Mouse (Mus musculus): ENCODE measurements around the gene Prep.

Prep gene

DNA sequence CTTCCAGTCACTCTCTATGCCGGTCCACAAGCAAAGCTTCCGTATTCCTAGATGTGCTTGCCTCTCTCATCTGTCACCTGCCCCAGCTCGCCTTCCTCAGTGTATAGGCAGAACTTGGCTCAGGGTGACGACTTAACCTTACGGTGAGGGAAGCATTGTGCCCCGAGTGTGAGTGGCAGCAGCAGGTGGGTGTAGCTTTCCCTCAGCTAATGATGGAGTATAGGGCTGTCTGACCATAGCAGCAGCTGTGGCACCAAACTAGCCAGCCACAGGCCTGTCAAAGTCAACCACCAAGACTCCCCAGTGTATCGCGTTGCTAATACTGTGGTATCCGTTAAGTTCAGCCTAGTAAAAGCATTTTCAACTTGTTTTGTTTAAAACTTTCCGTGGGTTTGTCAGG, 9.6 kb downstream of the Prep start:
- no peak for DNase-seq

DNA sequence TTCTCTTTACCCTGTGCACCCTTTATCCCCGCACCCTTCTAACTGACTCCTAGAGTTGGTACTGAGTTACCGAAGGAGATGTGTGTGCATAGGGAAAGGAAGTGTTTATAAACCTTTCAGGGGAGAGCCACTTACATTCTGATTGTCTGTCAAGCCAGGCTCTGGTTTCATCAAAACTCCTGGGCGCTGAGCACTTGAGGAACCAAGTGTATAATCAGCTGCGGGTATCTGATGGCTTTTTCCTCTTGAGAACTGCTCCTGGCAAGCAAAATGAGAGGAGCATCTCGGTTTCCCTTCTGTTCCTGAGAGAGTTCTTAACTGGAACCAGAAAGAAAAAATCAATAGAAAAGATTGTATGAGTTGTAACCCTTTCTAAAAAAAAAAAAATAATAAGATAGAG, 10.3 kb downstream of the Prep start:
- DNase-seq, result no peak

DNA sequence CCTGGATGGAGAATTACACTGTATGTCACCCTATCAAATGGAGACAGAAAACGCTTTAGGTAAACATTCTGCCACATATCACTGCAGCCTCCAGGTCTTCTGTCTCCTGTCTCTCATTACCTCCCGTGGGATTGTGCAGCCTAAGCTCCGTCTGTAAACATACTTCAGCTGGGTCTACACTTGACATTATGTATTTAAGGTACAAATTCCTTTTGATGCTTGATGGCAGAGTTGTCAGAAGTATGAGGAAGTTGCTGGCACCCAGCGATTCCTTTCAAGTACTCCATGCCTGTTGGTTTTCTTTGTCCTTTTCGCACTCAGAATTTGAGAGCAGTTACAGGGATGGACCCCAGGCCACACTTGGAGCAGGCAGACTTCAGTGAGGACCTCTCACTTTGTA, 12.8 kb downstream of the Prep start:
- peak in 1 of 2 experiments; percentile 1 for DNase-seq

DNA sequence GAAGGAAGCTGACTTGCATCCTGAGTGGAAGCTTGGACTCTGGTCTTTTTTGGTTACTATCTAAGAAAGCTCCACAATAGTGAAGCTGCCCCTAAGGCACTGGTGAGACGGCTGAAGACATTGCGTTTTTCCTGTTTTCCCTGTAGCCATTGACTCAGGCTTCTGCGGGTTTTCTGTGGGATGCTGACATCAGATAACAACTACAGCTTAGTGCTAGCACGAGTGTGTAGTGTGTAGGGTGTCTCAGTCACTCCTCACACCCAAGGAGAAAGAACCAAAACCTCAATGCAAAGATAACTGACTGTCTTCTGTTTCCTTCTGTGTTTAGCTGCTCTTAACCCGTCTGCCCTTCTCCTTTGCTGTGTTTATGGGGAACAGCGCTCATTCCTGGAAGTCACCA, 13.5 kb downstream of the Prep start:
- peak in 1 of 2 experiments; percentile 2 for DNase-seq

DNA sequence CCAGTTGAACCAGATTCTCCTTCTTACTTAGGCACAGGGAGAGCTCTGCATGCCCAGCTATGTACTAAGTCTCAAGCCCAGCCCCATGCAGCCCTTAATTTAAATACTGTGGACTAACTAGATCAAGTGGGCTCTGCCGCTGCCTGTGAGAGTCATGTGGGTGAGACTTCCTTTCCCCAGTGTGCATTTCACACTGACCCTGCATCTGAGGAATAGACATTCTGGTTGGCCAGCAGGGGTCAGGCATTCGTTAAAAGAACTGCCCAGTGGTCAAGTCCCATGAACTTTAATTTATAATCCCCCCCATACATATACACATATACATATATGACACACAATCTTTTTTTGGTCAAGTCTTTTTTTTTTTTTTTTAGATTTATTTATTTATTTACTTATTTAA, 15.7 kb downstream of the Prep start:
- DNase-seq, result peak in 1 of 2 experiments; percentile 30

DNA sequence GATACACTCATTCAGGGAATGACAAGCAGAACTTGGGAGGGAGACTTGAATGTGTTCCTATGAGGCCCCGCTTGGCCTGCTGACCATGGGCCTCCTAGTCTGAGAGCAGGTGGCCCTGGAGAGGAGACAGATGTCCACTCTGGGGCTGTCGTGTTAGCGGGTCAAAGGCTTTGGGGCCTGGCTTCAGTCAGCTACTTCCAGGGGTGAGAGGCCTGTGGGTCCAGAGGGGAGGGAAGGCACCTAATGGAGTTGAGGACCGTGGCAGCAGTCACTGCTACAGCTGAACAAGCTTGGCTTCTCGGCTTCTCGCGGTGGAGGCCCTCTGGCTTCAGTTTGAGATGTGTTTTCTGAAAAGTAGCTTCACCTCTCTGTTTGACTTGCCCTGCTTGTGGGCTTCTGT, 17.0 kb downstream of the Prep start:
- DNase-seq, result peak in 1 of 2 experiments; percentile 23

DNA sequence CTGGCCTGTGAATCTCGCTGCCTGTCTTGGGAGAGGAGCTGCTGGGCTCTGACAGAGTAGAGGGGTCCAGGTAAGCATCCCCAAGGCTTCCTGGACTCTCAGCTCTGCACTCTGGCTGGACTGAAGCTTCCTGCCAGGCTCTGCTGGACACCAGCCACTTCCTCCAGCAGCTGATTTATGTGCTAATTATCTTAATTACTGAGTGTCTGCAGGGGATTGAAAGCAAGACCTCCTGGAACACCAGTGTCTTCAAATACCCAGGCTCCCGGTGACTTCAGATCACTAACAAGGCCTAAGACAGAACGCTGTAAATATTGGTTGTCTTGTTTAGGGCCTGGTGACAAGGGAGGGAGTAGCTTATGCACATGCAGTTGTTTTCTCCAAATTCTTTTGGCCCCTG, 17.5 kb downstream of the Prep start:
- DNase-seq, result peak in 1 of 2 experiments; percentile 22

DNA sequence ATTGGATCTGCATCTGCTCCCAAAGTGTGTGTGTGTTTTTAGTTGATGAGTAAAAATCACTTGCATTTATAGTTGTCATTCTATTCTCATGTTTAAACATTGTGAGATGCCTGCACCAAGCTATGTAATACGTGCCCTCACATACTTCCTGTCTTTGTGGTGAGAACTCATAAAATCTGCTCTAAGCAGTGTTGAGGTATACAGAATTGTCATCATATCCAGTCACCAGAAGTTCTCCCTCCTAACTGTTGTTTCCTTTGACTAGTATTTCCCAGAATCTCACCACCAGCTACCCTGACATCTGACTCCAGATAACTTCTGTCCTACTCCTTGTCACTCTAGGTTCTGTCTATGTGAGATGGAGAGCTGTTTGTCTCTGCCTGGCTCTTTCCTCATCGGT, 18.3 kb downstream of the Prep start:
- no peak for DNase-seq

DNA sequence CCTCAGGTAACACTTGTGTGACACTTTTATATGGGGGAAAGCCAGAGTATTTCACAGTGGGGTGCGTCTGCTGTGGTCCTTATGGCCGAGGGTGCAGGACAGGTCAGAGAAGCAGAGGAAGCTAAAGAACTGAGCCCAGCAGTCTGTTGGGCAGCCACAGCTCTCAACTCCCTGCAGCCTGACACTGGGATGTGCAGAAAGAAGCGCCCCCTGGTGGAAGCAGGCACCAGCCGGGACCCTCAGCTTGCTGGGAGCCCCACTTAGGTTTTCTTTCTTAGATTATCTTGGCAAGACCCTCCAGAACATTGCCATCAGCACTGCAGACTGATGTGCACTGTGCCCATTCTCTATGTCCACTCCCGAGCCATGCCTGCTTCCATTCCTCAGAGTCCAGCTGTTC, 19.6 kb downstream of the Prep start:
- peak; percentile 44 to 47 for DNase-seq

DNA sequence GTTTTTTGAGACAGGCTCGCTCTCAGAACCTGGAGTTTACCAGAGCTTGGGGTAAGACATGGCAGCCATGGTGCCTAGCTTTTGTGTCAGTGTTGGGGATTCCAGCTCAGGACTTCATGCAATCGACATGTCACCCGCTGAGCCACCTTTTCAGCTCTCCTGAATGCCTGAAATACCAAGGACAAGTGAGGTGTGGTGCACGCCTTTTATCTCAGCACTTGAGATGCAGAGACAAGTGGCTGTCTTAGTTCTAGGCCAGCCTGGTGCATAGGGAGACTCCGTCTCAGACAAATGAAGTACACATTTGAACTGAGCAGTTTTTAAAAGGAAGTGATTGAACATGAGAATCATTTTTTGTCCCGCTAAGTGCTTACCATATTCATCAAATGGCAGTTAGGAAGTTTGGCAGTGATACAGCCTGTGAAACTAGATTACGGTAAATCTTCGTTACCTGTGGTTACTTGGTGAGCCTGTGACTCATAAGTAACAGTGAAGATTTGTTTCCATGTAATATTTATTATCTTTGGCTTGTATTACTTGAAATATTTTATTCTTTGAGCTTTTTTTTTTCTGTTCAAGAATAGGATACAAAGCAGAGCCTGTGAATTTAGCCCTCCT, 24.6 kb downstream of the Prep start:
- DNase-seq, result no peak

DNA sequence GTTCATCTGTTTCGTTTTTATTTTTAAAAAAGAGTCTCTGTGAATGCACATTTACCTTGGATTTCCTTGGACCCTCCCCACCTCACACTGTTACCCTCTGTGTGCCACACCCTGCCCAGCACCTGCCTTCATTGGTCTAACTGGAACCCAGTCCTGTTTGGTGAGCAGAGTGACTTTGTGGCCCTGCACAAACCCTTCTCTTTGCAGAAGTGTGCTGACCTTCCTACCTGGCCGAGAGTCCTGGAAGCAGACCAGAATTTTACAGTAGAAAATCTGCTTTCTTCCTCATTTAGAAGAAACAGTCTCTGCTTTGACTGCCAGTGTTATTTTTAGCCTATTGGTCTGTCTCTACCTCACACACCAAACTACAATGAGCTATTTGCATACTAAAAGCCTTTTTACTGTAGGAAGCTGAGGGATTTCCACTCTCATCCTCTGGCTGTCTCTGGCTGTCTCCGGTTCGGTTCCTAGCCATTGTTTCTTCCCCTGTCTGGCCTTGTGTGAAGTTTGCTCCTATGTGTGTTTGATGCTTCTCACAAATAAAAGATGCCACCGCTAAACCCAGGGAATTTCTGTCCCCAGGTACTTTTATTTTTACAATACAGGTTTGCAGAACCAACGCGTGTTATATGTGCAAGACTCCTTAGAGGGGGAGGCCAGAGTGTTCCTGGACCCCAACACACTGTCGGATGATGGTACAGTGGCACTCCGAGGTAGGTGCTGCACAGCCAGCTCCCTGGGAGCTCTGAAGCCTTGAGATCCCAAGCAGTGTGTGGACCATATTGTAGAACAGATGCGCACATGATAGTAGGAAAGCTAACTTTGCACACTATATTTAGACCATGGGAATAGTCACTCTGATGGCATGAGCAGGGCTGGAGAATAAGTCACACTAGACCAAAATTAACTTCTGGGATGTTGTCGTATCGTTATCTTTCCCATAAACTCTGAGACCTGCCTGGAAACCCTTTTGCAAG, 25.4 kb downstream of the Prep start:
- DNase-seq, result no peak

DNA sequence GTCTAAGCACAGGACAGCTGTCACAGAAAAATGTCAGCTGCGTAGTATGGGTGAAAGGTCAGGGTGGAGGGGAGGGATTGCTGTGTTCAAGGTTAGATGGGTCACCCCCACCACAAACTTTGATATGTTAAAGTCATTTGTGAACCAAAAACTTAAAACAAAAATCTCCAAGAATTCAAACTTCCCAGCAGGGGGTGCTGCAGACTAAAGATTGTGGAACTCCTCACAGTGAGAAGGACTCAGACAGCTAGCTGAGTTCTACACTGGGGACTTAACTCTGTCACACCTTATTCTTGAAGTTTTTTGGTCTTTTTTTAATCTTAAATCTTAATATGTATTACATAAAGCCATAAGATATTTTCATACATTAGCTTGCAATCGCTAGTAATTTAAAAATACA, 31.7 kb downstream of the Prep start:
- peak in 1 of 2 experiments; percentile 65 for DNase-seq

DNA sequence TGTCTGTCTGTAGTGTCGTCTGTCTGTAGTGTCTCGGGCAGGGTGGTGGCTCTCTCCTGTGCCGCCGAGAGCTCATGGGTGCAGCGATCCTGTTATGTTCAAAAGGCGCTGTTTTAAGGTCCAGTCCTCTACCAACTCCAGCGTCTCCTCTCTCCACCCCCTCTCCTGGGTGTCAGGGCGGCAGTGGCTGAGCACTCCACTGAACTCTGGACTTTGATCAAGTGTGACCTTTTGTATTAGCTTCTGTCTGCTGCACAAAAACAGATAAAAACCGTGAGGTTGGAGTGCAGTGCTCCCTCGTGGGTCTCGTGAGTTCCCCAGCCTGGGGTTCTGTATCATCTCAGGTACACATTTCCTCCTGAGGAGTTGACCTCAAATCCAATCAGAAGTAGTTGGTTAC, 33.5 kb downstream of the Prep start:
- peak; percentile 28 to 68 for DNase-seq

DNA sequence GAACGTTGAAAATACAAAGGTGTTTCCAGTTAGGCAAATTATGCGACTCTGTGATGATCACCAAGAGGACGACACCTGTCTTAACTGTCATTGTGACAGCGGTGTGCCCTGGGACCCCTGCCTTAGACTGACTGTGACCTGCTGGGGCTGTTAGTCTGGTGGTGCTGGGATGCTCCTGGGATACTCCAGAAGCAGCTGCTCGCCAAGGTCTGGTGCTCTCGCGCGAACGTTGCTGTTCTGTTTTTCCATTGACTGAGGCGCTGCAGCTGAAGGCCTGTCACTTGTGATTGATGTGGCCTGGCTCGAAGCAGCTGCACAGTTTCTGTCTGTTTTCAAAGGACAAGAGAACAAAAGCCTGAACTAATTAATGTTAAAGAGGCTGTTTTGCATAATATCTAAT, 36.2 kb downstream of the Prep start:
- DNase-seq, result no peak

DNA sequence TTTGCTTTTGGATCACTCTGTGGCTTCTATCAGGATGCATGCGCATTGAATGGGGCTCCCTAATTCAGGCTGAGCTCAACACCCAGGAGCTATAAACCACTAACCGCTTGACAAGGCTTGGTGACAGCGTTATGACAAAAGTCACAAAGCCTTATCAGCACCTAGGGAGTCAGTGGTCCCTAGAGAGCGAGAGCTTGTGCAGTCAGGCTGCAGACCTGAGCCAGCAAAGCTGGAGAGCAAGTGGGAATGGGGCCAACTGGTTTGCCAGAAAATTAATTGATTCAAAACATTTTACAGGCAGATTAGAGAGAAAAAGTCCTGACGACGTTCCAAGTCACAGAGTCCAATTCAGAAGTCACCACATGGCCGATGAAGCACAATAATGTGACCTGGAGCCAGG, 37.1 kb downstream of the Prep start:
- peak; percentile 69 to 75 for DNase-seq

DNA sequence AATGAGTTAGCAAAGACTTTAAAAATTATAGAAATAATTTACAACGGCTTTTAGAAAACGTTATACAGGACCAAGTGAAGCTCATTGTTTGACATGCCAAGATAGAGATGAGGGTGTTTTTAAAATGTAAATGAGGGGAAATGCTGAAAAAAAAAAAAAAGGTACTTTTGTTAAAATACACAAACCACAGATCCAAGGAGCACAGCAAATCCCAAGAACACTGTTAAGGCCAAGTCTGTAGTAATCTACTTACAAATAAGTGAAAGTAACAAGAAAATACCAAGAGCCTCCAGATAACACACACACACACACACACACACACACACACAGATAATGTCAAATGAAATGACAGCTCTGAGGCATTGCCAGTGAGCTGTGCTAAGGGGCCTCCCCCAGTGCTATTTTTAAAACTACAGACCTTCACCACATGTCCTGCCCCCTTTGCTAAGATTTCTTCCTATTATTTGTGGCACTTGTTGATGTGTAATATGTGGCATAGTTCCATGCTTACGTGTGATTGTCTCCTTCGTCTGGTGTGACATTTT, 37.6 kb downstream of the Prep start:
- no peak for DNase-seq

DNA sequence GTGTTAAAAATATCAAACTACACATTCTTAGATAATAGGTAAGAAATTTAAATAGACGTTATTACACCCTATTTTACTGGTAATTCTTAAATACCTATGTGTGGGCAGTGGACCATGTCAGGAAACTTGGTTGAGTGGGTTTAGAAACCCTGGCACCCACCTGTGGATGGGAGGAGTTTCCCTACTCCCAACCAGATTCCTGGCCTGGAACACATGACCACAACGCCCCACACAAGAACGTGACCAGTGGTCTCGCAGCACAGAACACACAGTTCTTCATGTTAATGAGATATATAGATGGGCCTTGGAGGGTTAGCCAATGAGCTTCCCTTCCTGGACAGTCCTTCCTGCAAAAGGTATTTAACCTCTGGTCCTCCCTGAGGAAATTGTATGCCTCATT, 39.5 kb downstream of the Prep start:
- DNase-seq, result peak in 1 of 2 experiments; percentile 50

DNA sequence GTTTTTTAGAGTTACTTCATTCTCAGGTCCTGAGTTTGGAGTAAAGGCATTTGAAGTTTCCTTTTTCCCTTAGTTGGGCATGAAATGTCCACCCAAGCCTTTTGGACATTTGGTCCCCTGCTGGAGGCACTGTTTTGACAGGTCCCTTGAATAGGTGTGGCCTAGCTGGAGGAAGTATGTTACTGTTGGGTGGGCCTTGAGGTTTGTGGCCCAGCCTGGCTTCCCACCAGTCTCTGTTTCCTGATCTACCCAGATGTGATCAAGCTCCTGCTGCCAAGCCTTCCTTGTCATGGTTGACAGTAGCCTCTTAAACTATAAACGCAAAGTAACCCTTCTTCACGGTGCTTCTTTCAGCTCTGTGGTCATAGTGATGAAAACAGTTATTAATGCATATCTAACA, 40.3 kb downstream of the Prep start:
- DNase-seq, result no peak

DNA sequence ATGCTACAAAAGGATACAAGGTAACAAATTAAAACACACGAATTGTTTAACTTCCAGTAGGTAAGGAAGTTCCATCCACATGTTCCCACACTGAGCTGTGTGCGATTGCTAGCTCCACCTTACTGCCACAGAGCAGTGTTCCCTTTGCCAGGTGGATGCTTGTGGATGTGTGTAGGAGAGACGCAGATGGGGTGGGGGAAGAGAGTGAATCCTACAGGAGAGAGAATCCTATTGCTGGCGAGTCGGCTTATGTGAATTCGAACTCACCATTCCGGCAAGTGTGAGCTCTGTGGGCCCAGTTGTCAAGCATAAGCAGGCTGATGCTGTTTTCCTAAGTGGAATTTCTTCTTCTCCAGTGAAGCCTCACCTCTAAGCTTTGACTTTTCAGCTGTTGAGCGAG, 42.0 kb downstream of the Prep start:
- no peak for DNase-seq

DNA sequence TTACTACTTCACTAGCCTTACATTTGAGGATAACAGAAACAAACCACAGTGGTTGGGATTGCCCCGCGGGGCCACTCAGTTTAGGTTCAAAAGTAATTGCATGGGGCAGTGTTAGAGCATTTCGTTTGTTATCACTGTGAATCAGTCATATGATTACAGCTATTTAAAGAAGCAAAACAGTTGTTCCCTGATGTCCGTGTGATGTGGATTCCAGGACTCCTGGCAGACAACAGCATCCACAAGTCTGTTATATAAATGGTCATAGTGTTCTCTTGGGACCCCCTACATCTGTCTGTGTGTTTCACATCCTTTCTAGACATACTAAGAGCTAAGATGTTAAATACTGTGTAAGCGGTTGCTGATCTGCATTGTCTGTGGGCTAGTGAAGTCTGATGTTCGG, 43.0 kb downstream of the Prep start:
- DNase-seq, result no peak

DNA sequence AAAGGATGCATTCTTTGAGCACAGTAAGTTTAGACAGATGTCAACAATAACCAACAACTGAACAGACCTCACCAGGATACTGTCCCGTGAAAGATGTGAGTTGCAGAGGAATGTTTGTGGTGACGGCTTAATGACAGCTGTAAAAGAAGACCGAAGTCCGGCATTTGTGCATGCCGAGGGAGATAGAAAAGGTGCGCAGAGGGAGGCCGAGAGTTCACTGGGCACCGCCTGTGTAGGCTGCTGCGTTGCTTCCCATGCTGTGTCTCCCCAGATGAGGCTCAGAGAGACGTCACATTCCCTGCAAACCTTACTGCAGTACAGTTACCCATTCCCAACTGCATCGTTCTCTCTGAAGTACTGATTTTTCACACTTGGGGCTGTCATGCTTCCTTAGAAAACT, 45.9 kb downstream of the Prep start:
- DNase-seq, result peak in 1 of 2 experiments; percentile 26

DNA sequence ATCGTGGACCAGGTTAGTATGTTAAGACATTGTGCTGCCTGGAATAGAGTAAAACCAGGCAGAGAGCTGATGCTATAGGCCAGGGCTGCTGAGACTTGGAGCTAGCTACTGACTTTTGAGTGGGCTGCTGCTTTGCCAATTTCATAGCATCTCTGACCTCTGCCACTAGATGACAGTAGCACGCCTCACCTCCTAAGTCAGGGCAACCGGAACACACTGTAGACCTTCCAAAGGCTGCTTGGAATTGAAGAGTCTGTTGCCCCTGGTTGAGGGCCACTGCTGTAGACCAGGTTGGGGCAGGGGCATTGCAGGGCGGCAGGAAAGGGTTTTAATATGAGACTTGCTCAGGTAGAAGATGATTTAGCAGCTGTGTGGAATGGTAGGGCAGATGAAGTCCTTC, 47.5 kb downstream of the Prep start:
- peak; percentile 20 for DNase-seq

DNA sequence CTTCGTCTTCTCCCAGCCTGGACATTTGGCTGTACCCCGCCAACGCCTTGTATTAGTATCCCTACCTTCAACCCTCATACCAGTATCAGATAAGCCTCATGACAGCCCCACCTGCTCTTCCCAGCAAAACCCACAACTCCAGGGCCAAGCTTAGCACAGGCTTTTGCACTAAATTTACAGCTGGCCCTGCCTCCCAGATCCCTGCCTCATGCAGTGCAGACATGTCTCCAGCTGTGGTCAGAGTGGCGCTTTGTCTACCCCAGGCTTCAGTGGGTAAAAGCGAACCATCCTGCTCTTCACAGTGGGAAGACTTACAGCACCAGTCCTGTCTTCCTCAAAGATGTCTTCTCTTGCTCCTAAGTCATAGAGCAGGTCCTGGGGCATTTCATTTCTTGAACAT, 49.8 kb downstream of the Prep start:
- DNase-seq, result peak in 1 of 2 experiments; percentile 19

DNA sequence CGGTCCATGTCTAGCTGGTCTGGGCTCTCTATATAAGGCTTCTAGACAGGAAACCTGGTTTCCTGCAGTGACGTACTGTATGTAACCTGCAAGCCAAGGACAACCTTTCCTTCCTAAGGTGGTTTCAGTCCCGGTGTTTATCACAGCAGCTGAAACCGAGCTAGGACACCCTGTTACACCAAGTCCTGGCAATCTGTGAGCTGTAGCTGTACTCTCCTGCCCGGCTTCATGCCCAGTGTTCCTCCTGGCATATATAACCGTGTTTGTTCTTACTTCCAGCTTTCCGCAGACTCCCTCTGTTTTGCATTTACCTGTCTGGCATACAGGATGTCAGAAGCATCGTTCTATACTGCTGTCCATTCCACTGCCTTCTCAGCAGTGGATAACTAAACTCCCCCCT, 51.4 kb downstream of the Prep start:
- no peak for DNase-seq
